In the genomic region with DNA sequence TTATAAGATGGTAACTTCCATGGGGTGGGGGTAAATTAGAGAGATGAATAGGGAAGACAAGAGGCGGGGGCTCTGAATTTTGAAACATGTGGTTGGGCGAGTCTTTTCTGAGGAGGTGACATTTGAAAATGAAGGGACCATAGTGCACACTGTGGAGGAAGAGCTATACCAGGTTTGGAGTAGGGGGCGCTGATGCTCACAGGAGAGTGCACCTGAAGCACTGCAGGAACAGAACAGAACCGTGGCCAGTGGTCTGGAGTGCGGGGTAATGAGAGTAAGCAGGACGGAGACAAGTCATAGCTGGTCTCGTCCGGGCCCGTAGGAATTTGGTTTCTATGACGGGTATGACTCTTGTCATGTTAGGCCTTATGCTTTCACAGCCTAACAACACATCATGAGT, we compare ENCODE assay signal across 18 mouse cellular contexts. TPM values are rescaled to one million over a fixed set of nuclear protein-coding genes. Genes with fewer than 3 reads are reported as not detected.
A peak's percentile ranks its signal among the peaks of the same experiment; 100 is the strongest.
DNase-seq lines count a peak whose midpoint lies in the region; ATAC-seq and TF ChIP-seq lines count a peak whose summit lies in the region.
"Had no signal": no experiment of that assay in that cellular context is flagged by ENCODE, and none has a peak within 500 bp of the region (broad histone marks: within the 10 kb centered on the region; RNA-seq: fewer than 3 reads in every experiment).

No protein-coding gene starts in this region.

- H3K27ac ChIP-seq in forebrain, postnatal 0 days (ENCODE audit: low read depth, low read length) = peak overlapping the region; percentile 82; the same call in 1 of the 2 replicates
- H3K27ac ChIP-seq in forebrain, embryonic 16.5 days (ENCODE audit: low read length) = no peak overlapping the region
- no peak overlapping the region for H3K27ac ChIP-seq in liver, embryonic 14.5 days
- H3K27ac ChIP-seq in liver, embryonic 12.5 days = no peak overlapping the region
- no peak overlapping the region for H3K27ac ChIP-seq in ES-Bruce4 (ENCODE audit: insufficient read depth, low read length)
- H3K27ac ChIP-seq in olfactory bulb, adult 2 months (ENCODE audit: insufficient read depth, low read depth, low read length) = 0 out of 2 replicates have a peak overlapping the region, but pooled peaks have one; percentile 20
- H3K27ac ChIP-seq: embryonic facial prominence, embryonic 10.5 days; heart, embryonic 13.5 days; left cerebral cortex, adult 2 months; limb, embryonic 10.5 days had no signal

- no peak overlapping the region for H3K4me3 ChIP-seq in forebrain, postnatal 0 days (ENCODE audit: low read depth, low read length)
- H3K4me3 ChIP-seq in forebrain, embryonic 16.5 days (replicated peaks; ENCODE audit: low read length) = no peak overlapping the region
- no peak overlapping the region for H3K4me3 ChIP-seq in liver, embryonic 14.5 days (ENCODE audit: insufficient read depth in 1 of 2, low read depth in 2 of 2, low read length in 2 of 2)
- no peak overlapping the region for H3K4me3 ChIP-seq in liver, embryonic 12.5 days
- no peak overlapping the region for H3K4me3 ChIP-seq in ES-Bruce4 (ENCODE audit: low read depth, low read length)
- no peak overlapping the region for H3K4me3 ChIP-seq in olfactory bulb, adult 2 months (ENCODE audit: insufficient read depth, low read depth, low read length)
- H3K4me3 ChIP-seq: embryonic facial prominence, embryonic 10.5 days; forebrain, embryonic 13.5 days; heart, embryonic 13.5 days; left cerebral cortex, adult 2 months; limb, embryonic 10.5 days had no signal

- 0 out of 2 replicates have a peak, but pooled peaks have one; percentile 27 for TF ChIP-seq CTCF in forebrain, postnatal 0 days (IDR thresholded peaks at IDR 0.05; ENCODE audit: low read depth)
- peak; percentile 18; the same call in 1 of the 2 replicates for TF ChIP-seq CTCF in liver, embryonic 14.5 days (IDR thresholded peaks at IDR 0.05; ENCODE audit: low read depth)
- peak; percentile 65 for TF ChIP-seq CTCF in ES-Bruce4 (IDR thresholded peaks at IDR 0.05; ENCODE audit: low read depth, low read length)
- TF ChIP-seq CTCF in olfactory bulb, adult 2 months (IDR thresholded peaks at IDR 0.05; ENCODE audit: insufficient read depth, low read depth, low read length) = no peak

- no peaks in the 10 kb centered on the region for H3K36me3 ChIP-seq in forebrain, postnatal 0 days (ENCODE audit: insufficient read depth)
- H3K36me3 ChIP-seq in forebrain, embryonic 16.5 days (ENCODE audit: control insufficient read depth, insufficient read depth) = no peaks in the 10 kb centered on the region
- H3K36me3 ChIP-seq in liver, embryonic 14.5 days (replicated peaks; ENCODE audit: control insufficient read depth, insufficient read depth, low read depth) = no peaks in the 10 kb centered on the region
- no peaks in the 10 kb centered on the region for H3K36me3 ChIP-seq in liver, embryonic 12.5 days
- no peaks in the 10 kb centered on the region for H3K36me3 ChIP-seq in ES-Bruce4 (ENCODE audit: control insufficient read depth, insufficient read depth, low read length, poor library complexity, severe bottlenecking)
- H3K36me3 ChIP-seq: embryonic facial prominence, embryonic 10.5 days; heart, embryonic 13.5 days; limb, embryonic 10.5 days had no signal

- H3K4me1 ChIP-seq in forebrain, postnatal 0 days (ENCODE audit: insufficient read depth) = peaks cover 16% of the 10 kb centered on the region; the same call in 1 of the 2 replicates
- H3K4me1 ChIP-seq in forebrain, embryonic 16.5 days (replicated peaks; ENCODE audit: control insufficient read depth, insufficient read depth, low read length) = peaks cover 34% of the 10 kb centered on the region
- peaks cover 0 to 7% of the 10 kb centered on the region in 2 experiments; a peak in 2 of 4 replicates for H3K4me1 ChIP-seq in liver, embryonic 14.5 days (replicated peaks; ENCODE audit: control insufficient read depth in 2 of 2, insufficient read depth in 2 of 2, low read length in 1 of 2)
- peaks cover 5% of the 10 kb centered on the region; the same call in 1 of the 2 replicates for H3K4me1 ChIP-seq in liver, embryonic 12.5 days
- no peaks in the 10 kb centered on the region for H3K4me1 ChIP-seq in ES-Bruce4 (ENCODE audit: control insufficient read depth, insufficient read depth, low read length)
- peaks cover 18% of the 10 kb centered on the region for H3K4me1 ChIP-seq in olfactory bulb, adult 2 months (ENCODE audit: control insufficient read depth, insufficient read depth, low read length)

- WGBS in forebrain, postnatal 0 days = 79% methylated on average over 10 of the region's 10 CpGs
- 80% methylated on average over 10 of the region's 10 CpGs for WGBS in forebrain, embryonic 16.5 days
- 64% methylated on average over 10 of the region's 10 CpGs for WGBS in liver, embryonic 14.5 days (ENCODE audit: insufficient replicate concordance)
- WGBS in liver, embryonic 12.5 days (ENCODE audit: insufficient replicate concordance) = 72% methylated on average over 10 of the region's 10 CpGs
- WGBS in olfactory bulb, adult 2 months = 83% methylated on average over 10 of the region's 10 CpGs

- ATAC-seq in forebrain, postnatal 0 days = no peak
- no peak for ATAC-seq in forebrain, embryonic 16.5 days
- ATAC-seq in liver, embryonic 14.5 days (ENCODE audit: insufficient read depth) = no peak
- no peak for ATAC-seq in liver, embryonic 12.5 days
- ATAC-seq in megakaryocyte, adult 5-6 weeks (ENCODE audit: poor library complexity, severe bottlenecking) = no peak
- ATAC-seq: forebrain, embryonic 13.5 days had no signal

- TF ChIP-seq POLR2A in ES-Bruce4 (IDR thresholded peaks at IDR 0.05; ENCODE audit: insufficient read depth, low read length) = no peak
- no peak for TF ChIP-seq POLR2A in olfactory bulb, adult 2 months (IDR thresholded peaks at IDR 0.05; ENCODE audit: insufficient read depth, low read depth, low read length)

- no peaks in the 10 kb centered on the region for H3K9me3 ChIP-seq in forebrain, postnatal 0 days (ENCODE audit: low read length)
- H3K9me3 ChIP-seq in forebrain, embryonic 16.5 days (ENCODE audit: control insufficient read depth, low read length) = no peaks in the 10 kb centered on the region
- H3K9me3 ChIP-seq in liver, embryonic 14.5 days (ENCODE audit: control insufficient read depth, low read length) = no peaks in the 10 kb centered on the region
- no peaks in the 10 kb centered on the region for H3K9me3 ChIP-seq in liver, embryonic 12.5 days (replicated peaks)
- no peaks in the 10 kb centered on the region for H3K9me3 ChIP-seq in ES-Bruce4 (replicated peaks; ENCODE audit: control insufficient read depth, insufficient read depth, low read length, poor library complexity, severe bottlenecking)
- H3K9me3 ChIP-seq: embryonic facial prominence, embryonic 10.5 days; forebrain, embryonic 13.5 days; heart, embryonic 13.5 days; limb, embryonic 10.5 days had no signal

- no peak for TF ChIP-seq EP300 in liver, embryonic 14.5 days (IDR thresholded peaks at IDR 0.05; ENCODE audit: low read depth)
- TF ChIP-seq EP300 in ES-Bruce4 (IDR thresholded peaks at IDR 0.05; ENCODE audit: insufficient read depth, low read depth, low read length) = no peak

- H3K27me3 ChIP-seq in forebrain, postnatal 0 days (ENCODE audit: insufficient read depth, low read length) = no peaks in the 10 kb centered on the region
- H3K27me3 ChIP-seq in forebrain, embryonic 16.5 days (replicated peaks; ENCODE audit: control insufficient read depth, insufficient read depth, low read length) = no peaks in the 10 kb centered on the region
- H3K27me3 ChIP-seq in liver, embryonic 14.5 days (ENCODE audit: control insufficient read depth, insufficient read depth, low read length) = no peaks in the 10 kb centered on the region
- no peaks in the 10 kb centered on the region for H3K27me3 ChIP-seq in liver, embryonic 12.5 days (replicated peaks)
- H3K27me3 ChIP-seq in ES-Bruce4 (ENCODE audit: control insufficient read depth, insufficient read depth, low read length, poor library complexity, severe bottlenecking) = no peaks in the 10 kb centered on the region
- H3K27me3 ChIP-seq: forebrain, embryonic 13.5 days; heart, embryonic 13.5 days had no signal

- DNase-seq in forebrain, postnatal 0 days = no peak
- no peak for DNase-seq in liver, embryonic 14.5 days (ENCODE audit: low read depth in 3 of 3, low spot score in 3 of 3)
- no peak for DNase-seq in urinary bladder, postnatal 4 days (ENCODE audit: low spot score in 2 of 2)
- DNase-seq: cerebellum, postnatal 36 days; heart, postnatal 36 days; kidney, adult 9 months; lung, postnatal 14 days; right cerebral cortex, postnatal 25 days had no signal

- no peak overlapping the region for H3K4me2 ChIP-seq in forebrain, postnatal 0 days (ENCODE audit: low read depth)
- H3K4me2 ChIP-seq in forebrain, embryonic 16.5 days (ENCODE audit: low read length) = no peak overlapping the region
- no peak overlapping the region for H3K4me2 ChIP-seq in liver, embryonic 14.5 days (ENCODE audit: low read depth)
- no peak overlapping the region for H3K4me2 ChIP-seq in liver, embryonic 12.5 days
- H3K4me2 ChIP-seq: forebrain, embryonic 13.5 days; heart, embryonic 13.5 days had no signal

- no peak overlapping the region for H3K9ac ChIP-seq in forebrain, postnatal 0 days
- no peak overlapping the region for H3K9ac ChIP-seq in forebrain, embryonic 16.5 days (replicated peaks; ENCODE audit: low read depth, low read length)
- H3K9ac ChIP-seq in liver, embryonic 14.5 days (replicated peaks) = no peak overlapping the region
- H3K9ac ChIP-seq in liver, embryonic 12.5 days = no peak overlapping the region
- no peak overlapping the region for H3K9ac ChIP-seq in ES-Bruce4 (ENCODE audit: low read depth, poor library complexity, severe bottlenecking)
- H3K9ac ChIP-seq: forebrain, embryonic 13.5 days; heart, embryonic 13.5 days had no signal

RNA-seq across cellular contexts. Expression of a gene that starts 18.3 kb away (rescaled TPM):
- total RNA-seq in forebrain, postnatal 0 days (2014; rRNA removed) = 43.9 and 49.4 TPM in 2 replicates
- 28.7 and 33.3 TPM in 2 replicates for polyA plus RNA-seq in forebrain, postnatal 0 days (2015; fragmentation: Nextera tagmentation; extraction: Ambion mirVana)
- polyA plus RNA-seq in forebrain, embryonic 16.5 days (2015; fragmentation: Nextera tagmentation; extraction: Ambion mirVana) = 42.0 and 45.0 TPM in 2 replicates
- polyA plus RNA-seq in liver, embryonic 14.5 days (2012; rRNA removed) = 1.3 and 1.7 TPM in 2 replicates
- 4.2 and 4.3 TPM in 2 replicates for polyA plus RNA-seq in liver, embryonic 14.5 days (2014; fragmentation: Nextera tagmentation; extraction: Ambion mirVana)
- polyA plus RNA-seq in liver, embryonic 12.5 days (2016; fragmentation: Nextera tagmentation; extraction: Ambion mirVana) = 4.9 and 5.9 TPM in 2 replicates
- polyA plus RNA-seq in ES-Bruce4 (2011; ENCODE audit: insufficient read depth, insufficient read length, low read depth, missing spikeins) = 5.6 and 7.9 TPM in 2 replicates
- polyA plus RNA-seq in olfactory bulb, adult 2 months (2012; ENCODE audit: insufficient read depth, insufficient read length, low replicate concordance, missing spikeins) = not detected in 2 replicates
- total RNA-seq in megakaryocyte, adult 5-6 weeks (2015) = 15.8 and 21.5 TPM in 2 replicates
- total RNA-seq in megakaryocyte, adult 5-6 weeks (2017) = 21.0 and 25.5 TPM in 2 replicates

Comparison
In these comparisons a context has a peak if more than half of its experiments do, and no peak if none do; other contexts are left out.
1. H3K27ac ChIP-seq: peak in forebrain, postnatal 0 days (single experiment) and olfactory bulb, adult 2 months (single experiment); none in forebrain, embryonic 16.5 days (single experiment), liver, embryonic 14.5 days (single experiment), liver, embryonic 12.5 days (single experiment) and ES-Bruce4 (single experiment).